Mouse (Mus musculus) megakaryocyte, embryonic 14.5 days (primary cell): ENCODE results near the gene 1110012L19Rik.
"Not testable (repeated sequence)": the region's sequence is repeated elsewhere in the genome, so short reads cannot be mapped to it uniquely, and the experiment has no call there.

Source experiments
- FLI1 ChIP-seq: IDR thresholded peaks from 2 replicates; pipeline ENCODE4 v1.6.1; 2012; ENCODE audit warnings: low read length, inconsistent platforms, mixed read lengths
- GATA1 ChIP-seq: IDR thresholded peaks from 3 replicates; pipeline ENCODE4 v1.6.1; 2012; ENCODE audit warnings: mixed read lengths, low read length, inconsistent platforms, borderline replicate concordance

DNA sequence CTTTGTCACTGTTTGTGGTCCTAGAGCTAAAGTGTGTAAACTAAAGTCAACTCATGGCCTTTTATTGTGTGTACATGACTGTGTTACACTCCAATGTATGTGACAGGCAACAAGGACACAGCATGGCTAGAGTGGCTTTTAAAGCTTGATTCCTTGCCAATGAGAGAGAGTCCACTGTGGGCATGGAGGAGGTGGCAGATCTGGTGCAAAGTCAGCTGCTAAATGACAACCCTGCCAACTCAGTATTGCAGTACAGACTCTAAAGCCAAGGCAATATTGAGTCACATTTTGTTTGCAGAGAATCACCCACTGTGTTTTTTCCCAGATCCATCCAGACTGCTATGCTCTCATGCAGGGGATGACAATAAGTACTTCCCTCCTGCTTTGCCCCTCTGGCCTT, 7.0 kb downstream of the 1110012L19Rik start:
- not testable (repeated sequence) for TF ChIP-seq GATA1, FLI1
